Comparison of ENCODE assay signal across 31 mouse cellular contexts in genomic region chr7:110314401-110314890, GRCm38 (mm10).
DNase-seq lines count a peak whose midpoint lies in the region; ATAC-seq and TF ChIP-seq lines count a peak whose summit lies in the region.
"Had no signal": no experiment of that assay in that cellular context is flagged by ENCODE, and none has a peak within 500 bp of the region (broad histone marks: within the 10 kb centered on the region; RNA-seq: fewer than 3 reads in every experiment).

No protein-coding gene starts in this region.

- peaks cover 42% of the 10 kb centered on the region for H3K4me1 ChIP-seq in bone marrow macrophage, adult 2 months (ENCODE audit: control insufficient read depth, insufficient read depth, low read length)
- peaks cover 2% of the 10 kb centered on the region; the same call in 1 of the 2 replicates for H3K4me1 ChIP-seq in lung, adult 2 months (ENCODE audit: control insufficient read depth, insufficient read depth, low read length)
- H3K4me1 ChIP-seq: forebrain, embryonic 15.5 days; hindbrain, embryonic 15.5 days; liver, embryonic 13.5 days; stomach, embryonic 15.5 days had no signal

- DNase-seq in cerebellum, postnatal 4 days (ENCODE audit: low spot score in 2 of 2), result no peak
- DNase-seq in cerebellum, adult 18-20 months, result peak; percentile 75 to 79
- peak; percentile 73 to 74 for DNase-seq in cerebellum, postnatal 10 days
- DNase-seq in lung, postnatal 25 days (ENCODE audit: low spot score), result no peak
- DNase-seq in lung, adult 2 months, result no peak
- DNase-seq in embryo, embryonic 10.5 days (ENCODE audit: low spot score), result no peak
- DNase-seq: adrenal gland, adult 2 months; adrenal gland, postnatal 36 days; embryo, embryonic 11 days; heart, postnatal 10 days; kidney, adult 2 months; kidney, postnatal 10 days; layer of hippocampus, adult 9-11 months; liver, embryonic 13.5 days; lung, embryonic 14.5 days; lung, postnatal 14 days; right cerebral cortex, postnatal 25 days; thymus, postnatal 14 days had no signal

- TF ChIP-seq POLR2A in bone marrow macrophage, adult 2 months (IDR thresholded peaks at IDR 0.05; ENCODE audit: borderline replicate concordance, low read depth, low read length), result no peak
- TF ChIP-seq POLR2A in lung, adult 2 months (IDR thresholded peaks at IDR 0.05; ENCODE audit: borderline replicate concordance, extremely low read depth, low read depth, low read length), result no peak

- peak overlapping the region; percentile 83 for H3K27ac ChIP-seq in bone marrow macrophage, adult 2 months (ENCODE audit: insufficient read depth, low read depth, low read length)
- H3K27ac ChIP-seq: embryonic facial prominence, embryonic 12.5 days; forebrain, embryonic 15.5 days; heart, adult 2 months; heart, embryonic 13.5 days; hindbrain, embryonic 10.5 days; hindbrain, embryonic 15.5 days; limb, embryonic 10.5 days; limb, embryonic 15.5 days; liver, embryonic 13.5 days; stomach, embryonic 15.5 days had no signal

- TF ChIP-seq CTCF in bone marrow macrophage, adult 2 months (IDR thresholded peaks at IDR 0.05; ENCODE audit: low read depth, low read length), result no peak
- TF ChIP-seq CTCF in lung, adult 2 months (IDR thresholded peaks at IDR 0.05; ENCODE audit: insufficient read depth, low read length), result no peak

- H3K4me3 ChIP-seq in bone marrow macrophage, adult 2 months (ENCODE audit: insufficient read depth, low read length), result no peak overlapping the region
- H3K4me3 ChIP-seq in lung, adult 2 months (replicated peaks; ENCODE audit: extremely low read depth, low read depth, low read length), result no peak overlapping the region
- H3K4me3 ChIP-seq: embryonic facial prominence, embryonic 12.5 days; forebrain, embryonic 15.5 days; heart, adult 2 months; heart, embryonic 13.5 days; hindbrain, embryonic 10.5 days; hindbrain, embryonic 15.5 days; limb, embryonic 10.5 days; limb, embryonic 15.5 days; liver, embryonic 13.5 days; stomach, embryonic 15.5 days had no signal

- 94% methylated on average over 7 of the region's 7 CpGs for WGBS in lung, adult 2 months

- peak; percentile 74; the same call in 1 of the 2 replicates for ATAC-seq in cerebellum, adult (ENCODE audit: insufficient number of reproducible peaks, low FRiP score, low TSS enrichment)
- ATAC-seq: activated CD4-positive, CD25-positive, alpha-beta regulatory T cell, adult 4 months; forebrain, embryonic 15.5 days; midbrain, embryonic 16.5 days had no signal

Comparison
In these comparisons a context has a peak if more than half of its experiments do, and no peak if none do; other contexts are left out.
1. DNase-seq: peak in cerebellum, adult 18-20 months (2 of 2) and cerebellum, postnatal 10 days (2 of 2); none in cerebellum, postnatal 4 days (0 of 2), lung, postnatal 25 days (single experiment), lung, adult 2 months (single experiment) and embryo, embryonic 10.5 days (single experiment).